Mouse (Mus musculus) thymus, adult 2 months (tissue): ENCODE measurements at regions not wholly inside any gene's neighbourhood (a gene's known extent, or its start where the extent isn't known, plus 50 kb on each side); places are given as distances from the start of the nearest gene placed in this dataset.

Experiments
- CTCF ChIP-seq: fragments of 200-500 bp; IDR thresholded peaks from 2 replicates; pipeline ENCODE4 v1.5.1; 2012; ENCODE audit warnings: mild to moderate bottlenecking, control low read depth, low read length, moderate library complexity, borderline replicate concordance; ENCODE audit not compliant: control insufficient read depth, poor library complexity, insufficient read depth; ENCODE audit errors: extremely low read depth
- POLR2A ChIP-seq: fragments of 200-500 bp; IDR thresholded peaks from 2 replicates; pipeline ENCODE4 v1.6.1; 2012; ENCODE audit warnings: mild to moderate bottlenecking, low read length, control low read depth, moderate library complexity; ENCODE audit not compliant: control insufficient read depth, poor library complexity, insufficient read depth; ENCODE audit errors: extremely low read depth

DNA sequence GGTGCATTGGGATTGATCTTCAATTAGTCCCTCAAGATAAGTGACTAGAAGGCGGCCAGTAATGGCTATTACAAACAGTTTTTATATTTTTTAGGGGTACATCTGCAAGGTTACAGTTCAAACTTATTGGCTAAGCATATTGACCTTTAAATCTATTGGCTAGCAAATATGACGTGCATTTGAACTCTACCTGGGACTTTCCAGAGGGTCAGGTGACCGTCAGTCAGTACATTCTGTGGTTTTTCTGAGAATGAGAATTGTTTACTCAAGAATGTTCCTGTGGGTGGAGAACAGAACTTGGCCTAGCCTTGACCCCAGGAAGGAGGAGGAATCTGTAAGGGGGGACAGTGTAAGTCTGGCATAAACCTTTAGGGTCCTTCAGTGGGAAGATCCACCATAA is 346.5 kb downstream of the 1810013L24Rik start:
- no peak for TF ChIP-seq POLR2A
- no peak for TF ChIP-seq CTCF
